ENCODE assay signal across 9 mouse cellular contexts in the genomic region with DNA sequence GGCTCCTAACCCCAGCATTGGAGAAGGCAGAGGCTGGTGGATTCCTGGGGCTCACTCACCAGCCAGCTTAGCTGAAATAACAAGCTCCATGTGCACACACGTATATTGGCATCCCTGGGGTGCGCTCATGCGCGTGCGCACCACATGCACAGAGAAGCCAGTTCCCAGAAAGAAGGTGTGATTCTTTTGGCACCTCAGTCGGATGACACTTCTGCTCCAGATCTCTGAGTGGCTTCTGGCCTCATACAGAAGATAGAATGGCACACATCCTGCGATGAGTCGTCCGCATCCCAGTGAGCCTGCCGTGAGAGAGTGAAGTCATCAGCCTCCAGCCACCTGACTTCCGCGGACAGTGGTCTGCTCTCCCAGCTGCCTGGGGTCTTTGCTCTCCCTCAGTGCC. TPM values are rescaled to one million over a fixed set of nuclear protein-coding genes. Genes with fewer than 3 reads are reported as not detected.
DNase-seq lines count a peak whose midpoint lies in the region.
"Had no signal": no experiment of that assay in that cellular context is flagged by ENCODE, and none has a peak within 500 bp of the region (broad histone marks: within the 10 kb centered on the region; RNA-seq: fewer than 3 reads in every experiment).

No protein-coding gene starts in this region.

- DNase-seq in frontal cortex, postnatal 36 days (ENCODE audit: low spot score in 2 of 2): peak; percentile 43 to 66
- DNase-seq in frontal cortex, postnatal 25 days (ENCODE audit: low spot score in 2 of 2): no peak
- DNase-seq in layer of hippocampus, adult 9-11 months: peak; percentile 48
- DNase-seq in layer of hippocampus, postnatal 25 days (ENCODE audit: extremely low spot score in 1 of 2, low spot score in 1 of 2): no peak
- DNase-seq in cerebellum, postnatal 25 days: peak; percentile 72 to 79
- peak; percentile 50 for DNase-seq in right cerebral cortex, postnatal 25 days
- no peak for DNase-seq in adrenal gland, postnatal 25 days
- DNase-seq in thymus, adult 18-20 months: no peak
- DNase-seq: liver had no signal

RNA-seq across cellular contexts. Expression of gene Mbnl2, which starts 55.0 kb away (rescaled TPM):
- total RNA-seq in layer of hippocampus, postnatal 25 days (2021): 100 to 1,000 TPM; 230 to 238 TPM
- 202 and 226 TPM in 2 replicates for total RNA-seq in adrenal gland, postnatal 25 days (2021)

Comparison
In these comparisons a context has a peak if more than half of its experiments do, and no peak if none do; other contexts are left out.
1. DNase-seq: peak in frontal cortex, postnatal 36 days (2 of 2), layer of hippocampus, adult 9-11 months (single experiment), cerebellum, postnatal 25 days (2 of 2) and right cerebral cortex, postnatal 25 days (single experiment); none in frontal cortex, postnatal 25 days (0 of 2), layer of hippocampus, postnatal 25 days (0 of 2), adrenal gland, postnatal 25 days (single experiment) and thymus, adult 18-20 months (0 of 2).